In the genomic region with DNA sequence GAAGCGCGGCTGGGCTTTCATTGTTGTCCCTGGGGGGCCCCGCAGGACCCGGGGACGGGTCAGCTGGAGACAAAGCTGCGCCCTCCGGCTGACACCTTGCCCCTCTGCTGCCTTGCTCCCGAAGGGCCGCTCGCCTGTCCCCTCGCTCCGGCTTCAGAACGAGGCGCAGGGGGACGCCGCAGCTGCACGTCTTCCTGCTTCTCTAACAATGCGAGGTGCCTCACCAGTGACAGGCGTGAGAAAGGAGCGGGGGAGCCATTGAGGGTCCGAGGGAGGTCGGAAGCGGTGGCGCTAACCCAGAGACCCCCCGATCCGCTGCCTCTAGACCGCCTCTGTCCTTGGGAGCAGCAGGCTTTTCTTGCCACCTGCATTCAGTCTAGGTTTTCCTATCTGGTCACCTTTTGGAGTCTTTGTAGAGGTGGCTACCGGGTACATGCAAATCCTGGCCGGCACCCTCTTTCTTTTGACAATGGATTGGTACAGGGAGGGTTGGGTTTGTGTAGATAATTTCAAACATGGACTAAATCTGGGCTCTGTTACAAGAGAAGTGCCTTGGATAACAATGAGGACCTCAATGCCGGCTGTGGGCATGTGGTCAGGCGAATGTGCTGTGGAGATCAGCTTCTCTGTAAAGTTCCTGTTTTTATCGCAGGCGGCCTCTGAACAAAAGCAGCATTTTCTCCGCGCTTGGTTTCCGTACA, we compare ENCODE assay signal across 1 mouse cellular context.
TF ChIP-seq lines count a peak whose summit lies in the region.

No protein-coding gene starts in this region.

TF ChIP-seq in CH12.LX, 34 proteins besides CTCF, POLR2A, EP300 and RAD21 (continued from another document):
- TF ChIP-seq GABPA (IDR thresholded peaks at IDR 0.05; ENCODE audit: insufficient replicate concordance, low read depth, low read length) = no peak
